In the genomic region with DNA sequence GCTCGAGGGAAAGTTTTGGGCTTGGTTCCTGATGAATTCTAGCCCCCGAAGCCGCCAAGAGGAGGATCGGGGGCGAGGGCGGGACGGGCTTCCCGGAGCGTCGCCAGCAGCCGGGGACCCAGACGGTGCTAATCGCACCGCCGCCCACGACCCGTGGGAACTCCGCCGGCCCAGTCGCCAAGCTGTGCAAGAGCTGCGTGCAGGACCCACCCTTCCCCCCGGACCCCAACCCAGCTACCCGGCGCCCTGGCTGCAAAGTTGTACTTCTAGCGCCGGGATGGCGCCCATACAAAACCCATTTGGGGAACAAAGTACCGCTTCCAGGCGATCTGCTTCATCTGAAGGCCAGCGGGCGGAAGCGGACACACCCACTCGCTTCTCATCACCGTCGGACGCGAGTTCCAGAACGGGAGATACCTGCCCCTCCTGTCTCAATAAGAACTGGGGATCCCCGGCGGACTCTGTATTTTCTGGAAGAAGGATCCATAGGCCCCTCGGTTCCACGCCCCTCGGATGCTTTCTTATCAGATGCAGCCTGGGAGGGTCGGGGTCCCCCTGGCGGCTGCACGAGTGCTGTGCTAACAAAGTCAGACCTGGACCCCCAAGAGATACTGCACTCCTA, we compare ENCODE assay signal across 7 mouse cellular contexts. TPM values are rescaled to one million over a fixed set of nuclear protein-coding genes. Genes with fewer than 3 reads are reported as not detected.
DNase-seq lines count a peak whose midpoint lies in the region; ATAC-seq and TF ChIP-seq lines count a peak whose summit lies in the region.

A gene (minus strand): TSS at position 532 of the 622 bp plus-strand sequence.

- H3K4me2 ChIP-seq in midbrain, embryonic 12.5 days (replicated peaks), result peak within 1 kb of the TSS; percentile 83
- peak within 1 kb of the TSS; percentile 76 for H3K4me2 ChIP-seq in stomach, embryonic 14.5 days (replicated peaks; ENCODE audit: low read depth, low read length)

- no peaks in the 10 kb centered on the region for H3K4me1 ChIP-seq in heart, adult 2 months (ENCODE audit: control insufficient read depth, insufficient read depth, low read length)
- no peaks in the 10 kb centered on the region for H3K4me1 ChIP-seq in midbrain, embryonic 12.5 days
- H3K4me1 ChIP-seq in stomach, embryonic 14.5 days (ENCODE audit: control insufficient read depth, insufficient read depth, low read length), result no peaks in the 10 kb centered on the region

- intact Hi-C loops in heart, adult 2 months (cut with DNase I), result loop anchor here (1.0 kb wide), 1 partner anchor 396 kb away; no protein-coding TSS in a partner anchor
- intact Hi-C loops in left cerebral cortex, postnatal 4 days (cut with DNase I), result loop anchor here (2.0 kb wide), 1 partner anchor 400 kb away; no protein-coding TSS in a partner anchor

- no peak for TF ChIP-seq POLR2A in heart, adult 2 months (IDR thresholded peaks at IDR 0.05; ENCODE audit: insufficient read depth, low read depth, low read length)

- peak; percentile 59 for TF ChIP-seq CTCF in heart, adult 2 months (IDR thresholded peaks at IDR 0.05)

- H3K9me3 ChIP-seq in midbrain, embryonic 12.5 days, result no peaks in the 10 kb centered on the region
- H3K9me3 ChIP-seq in stomach, embryonic 14.5 days (ENCODE audit: control insufficient read depth, low read depth, low read length), result no peaks in the 10 kb centered on the region

- peak within 1 kb of the TSS; percentile 36 for H3K4me3 ChIP-seq in heart, adult 2 months
- H3K4me3 ChIP-seq in midbrain, embryonic 12.5 days, result peak within 1 kb of the TSS; percentile 66
- peak within 1 kb of the TSS; percentile 82 for H3K4me3 ChIP-seq in stomach, embryonic 14.5 days (ENCODE audit: low read depth, low read length)

- DNase-seq in adrenal gland, postnatal 4 days (ENCODE audit: low spot score in 2 of 2), result peak; percentile 7 to 36
- DNase-seq in embryo, embryonic 9.5 days (ENCODE audit: extremely low spot score), result peak; percentile 73
- DNase-seq in heart, adult 2 months, result peak; percentile 12 to 27
- peak; percentile 22 for DNase-seq in kidney, adult 18-20 months
- DNase-seq in left cerebral cortex, postnatal 4 days, result peak; percentile 83

- WGBS in heart, adult 2 months, result under 1% methylated on average over 46 of the region's 46 CpGs
- 1% methylated on average over 45 of the region's 46 CpGs for WGBS in midbrain, embryonic 12.5 days
- WGBS in stomach, embryonic 14.5 days, result under 1% methylated on average over 44 of the region's 46 CpGs

- H3K27ac ChIP-seq in heart, adult 2 months, result no peak within 1 kb of the TSS
- peak within 1 kb of the TSS; percentile 60 for H3K27ac ChIP-seq in midbrain, embryonic 12.5 days (replicated peaks)
- peak within 1 kb of the TSS; percentile 77 for H3K27ac ChIP-seq in stomach, embryonic 14.5 days (ENCODE audit: low read length)

- TF ChIP-seq EP300 in heart, adult 2 months (IDR thresholded peaks at IDR 0.05; ENCODE audit: insufficient read depth, low read depth, low read length), result no peak

- no peaks in the 10 kb centered on the region for H3K79me2 ChIP-seq in heart, adult 2 months (replicated peaks; ENCODE audit: control insufficient read depth, insufficient read depth, low read length)

- peak; percentile 93 for ATAC-seq in midbrain, embryonic 12.5 days (ENCODE audit: low FRiP score, low read depth)
- ATAC-seq in stomach, embryonic 14.5 days (ENCODE audit: insufficient number of reproducible peaks, insufficient read depth, low FRiP score, low read depth), result peak; percentile 79; the same call in 1 of the 2 replicates

- H3K9ac ChIP-seq in heart, adult 2 months (ENCODE audit: low read depth, low read length), result no peak within 1 kb of the TSS
- peak within 1 kb of the TSS; percentile 77 for H3K9ac ChIP-seq in midbrain, embryonic 12.5 days (replicated peaks)
- H3K9ac ChIP-seq in stomach, embryonic 14.5 days (replicated peaks; ENCODE audit: low read depth, low read length), result peak within 1 kb of the TSS; percentile 84

- no peaks in the 10 kb centered on the region for H3K36me3 ChIP-seq in heart, adult 2 months (ENCODE audit: control insufficient read depth, insufficient read depth, low read length)
- no peaks in the 10 kb centered on the region for H3K36me3 ChIP-seq in midbrain, embryonic 12.5 days
- H3K36me3 ChIP-seq in stomach, embryonic 14.5 days (ENCODE audit: control insufficient read depth, insufficient read depth, low read length), result no peaks in the 10 kb centered on the region

- peaks cover 5% of the 10 kb centered on the region; the same call in 1 of the 2 replicates for H3K27me3 ChIP-seq in heart, adult 2 months (ENCODE audit: control insufficient read depth, insufficient read depth, low read length)
- H3K27me3 ChIP-seq in midbrain, embryonic 12.5 days, result peaks cover 6% of the 10 kb centered on the region; the same call in 1 of the 2 replicates
- no peaks in the 10 kb centered on the region for H3K27me3 ChIP-seq in stomach, embryonic 14.5 days (ENCODE audit: control insufficient read depth, insufficient read depth, low read length)

RNA-seq across cellular contexts. Expression of the gene that starts here (rescaled TPM):
- 10 to 100 TPM; 24.1 to 27.8 TPM for total RNA-seq in adrenal gland, postnatal 4 days (2021)
- total RNA-seq in heart, adult 2 months (2021), result under 1 TPM in 1 of 2 experiments, not detected in 1; 0.09 TPM
- polyA plus RNA-seq in heart, adult 2 months (2012; rRNA removed), result 0.04 and 0.12 TPM in 2 replicates
- 10 to 100 TPM; 27.0 to 31.4 TPM for total RNA-seq in left cerebral cortex, postnatal 4 days (2021)
- 22.1 and 29.5 TPM in 2 replicates for polyA plus RNA-seq in midbrain, embryonic 12.5 days (2016; fragmentation: Nextera tagmentation; extraction: Ambion mirVana)
- 48.6 and 55.1 TPM in 2 replicates for polyA plus RNA-seq in stomach, embryonic 14.5 days (2014; fragmentation: Nextera tagmentation; extraction: Ambion mirVana)

Comparison
In these comparisons a context has a peak if more than half of its experiments do, and no peak if none do; other contexts are left out.
1. RNA of the gene that starts here (total RNA-seq): 27.0 to 31.4 TPM in left cerebral cortex, postnatal 4 days and 24.1 to 27.8 TPM in adrenal gland, postnatal 4 days; 0.09 TPM in heart, adult 2 months; every median in the first group is over 10 times any median in the second.
2. RNA of the gene that starts here (polyA plus RNA-seq): 48.6 to 55.1 TPM in stomach, embryonic 14.5 days and 22.1 to 29.5 TPM in midbrain, embryonic 12.5 days; 0.04 to 0.12 TPM in heart, adult 2 months; every median in the first group is over 10 times any median in the second.
3. Peak in DNase-seq and H3K4me3 ChIP-seq in heart, adult 2 months; RNA of the gene not detected or under 1 TPM.
4. DNase-seq: peak in every context shown above with its lines; median percentile 83 in left cerebral cortex, postnatal 4 days; 73 in embryo, embryonic 9.5 days; 22 in kidney, adult 18-20 months; 22 in adrenal gland, postnatal 4 days; 20 in heart, adult 2 months.
5. Peak in every context shown above with its lines, with median percentiles within 50 percentile points of each other: H3K4me3 ChIP-seq.